Mouse (Mus musculus) brain, embryonic 14.5 days (tissue): ENCODE data around the gene Psg16.

Experiments used
- CTCF ChIP-seq: fragments of 200-500 bp; IDR thresholded peaks from 2 replicates; pipeline ENCODE4 v1.5.1; 2012; ENCODE audit warnings: inconsistent platforms, mild to moderate bottlenecking, moderate library complexity, borderline replicate concordance; ENCODE audit not compliant: insufficient read depth, insufficient read length; ENCODE audit errors: extremely low read depth
- POLR2A ChIP-seq: fragments of 200-500 bp; IDR thresholded peaks from 2 replicates; pipeline ENCODE4 v1.6.1; 2012; ENCODE audit warnings: mild to moderate bottlenecking, inconsistent platforms, borderline replicate concordance; ENCODE audit not compliant: poor library complexity, insufficient read depth, insufficient read length, severe bottlenecking; ENCODE audit errors: extremely low read depth

DNA sequence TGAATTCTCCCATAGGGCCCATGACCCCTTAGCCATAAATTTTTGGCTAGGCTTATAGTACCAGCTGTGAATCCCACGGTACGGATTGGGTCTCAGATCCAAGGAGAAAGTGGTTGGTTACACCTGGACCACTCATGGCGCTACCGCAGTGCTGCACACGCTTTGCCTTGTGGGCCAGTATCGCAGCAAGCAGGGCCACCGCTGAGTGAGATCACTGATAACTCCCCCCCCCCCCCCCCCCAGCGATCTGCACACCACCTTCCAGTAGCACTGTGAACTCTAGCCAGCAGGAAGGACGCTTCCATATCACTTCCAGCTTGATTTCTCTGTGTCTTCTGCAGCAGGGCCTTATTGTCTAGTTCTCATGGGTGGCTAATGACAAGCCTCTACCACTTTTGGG, 8.2 kb upstream of the Psg16 start:
- TF ChIP-seq CTCF (no peak), POLR2A (no peak)
